Mouse (Mus musculus): ENCODE data around the gene Ipmk. TPM values are rescaled to one million over a fixed set of nuclear protein-coding genes. Genes with fewer than 3 reads are reported as not detected.

Gene Ipmk
- total and polyA plus RNA-seq, 3 experiments: 14.7 to 27.1 (median 23.8) TPM

DNA sequence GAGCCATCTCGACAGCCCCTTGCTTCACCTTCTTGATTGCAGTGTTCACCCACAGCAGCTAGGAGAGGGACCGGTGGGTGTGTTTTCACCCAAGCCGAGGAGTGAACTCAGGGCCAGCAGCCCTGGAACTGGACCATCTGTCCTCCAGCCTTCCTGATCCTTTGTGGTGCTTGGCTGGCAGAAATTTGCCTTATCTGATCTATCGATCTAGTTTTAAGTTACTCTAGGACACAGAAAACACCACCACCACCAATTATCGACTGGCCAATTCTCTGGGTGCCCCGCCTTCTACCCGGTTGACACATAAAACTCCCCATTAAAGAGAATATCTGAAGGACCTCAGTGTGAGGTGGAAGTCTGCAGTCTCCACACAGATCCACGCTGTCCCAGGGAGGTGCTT, 23.9 kb upstream of the Ipmk start:
- no peak overlapping the region for H3K4me2 ChIP-seq (ENCODE audit: insufficient read depth, low read depth, poor library complexity, severe bottlenecking)
- dilution Hi-C loops (cut with MboI; ENCODE audit: extremely low pct_ligation_motif_present, extremely low pct_unique_long_range_greater_than_20kb, low sequenced_read_pairs): no loop called here
- no peak overlapping the region for H3K9ac ChIP-seq (ENCODE audit: insufficient read depth, low read depth)
- no peaks in the 10 kb centered on the region for H3K9me3 ChIP-seq (replicated peaks; ENCODE audit: low read length)
- no peak overlapping the region for H3K4me3 ChIP-seq (replicated peaks in 1 of 3; ENCODE audit: low read depth in 2 of 3, low read length in 2 of 3, poor library complexity in 1 of 3)
- in situ Hi-C loops (cut with MboI; ENCODE audit: low pct_ligation_motif_present, low pct_unique_long_range_greater_than_20kb, low sequenced_read_pairs): loop anchor here (5.0 kb wide), 1 partner anchor 74 kb away; no protein-coding TSS in a partner anchor
- no peak for DNase-seq (ENCODE audit: extremely low read depth)
- TF ChIP-seq ZC3H11A (IDR thresholded peaks at IDR 0.05; ENCODE audit: low read depth, low read length) (no peak), MXI1 (IDR thresholded peaks at IDR 0.05; ENCODE audit: low read depth, low read length) (no peak), ZNF384 (IDR thresholded peaks at IDR 0.05; ENCODE audit: low read depth, low read length) (no peak), IRF4 (IDR thresholded peaks at IDR 0.05; ENCODE audit: low read depth, low read length) (no peak), HCFC1 (IDR thresholded peaks at IDR 0.05; ENCODE audit: low read depth, low read length) (no peak), ELF1 (IDR thresholded peaks at IDR 0.05; ENCODE audit: low read depth, low read length) (no peak), MAFK (IDR thresholded peaks at IDR 0.05; ENCODE audit: insufficient replicate concordance, low read length) (no peak), SMC3 (IDR thresholded peaks at IDR 0.05; ENCODE audit: low read depth, low read length) (no peak), UBTF (IDR thresholded peaks at IDR 0.05; ENCODE audit: low read depth, low read length) (no peak)
- H3K27me3 ChIP-seq (replicated peaks): no peaks in the 10 kb centered on the region
- H3K36me3 ChIP-seq (replicated peaks in 1 of 2; ENCODE audit: control insufficient read depth in 1 of 2, insufficient read depth in 1 of 2, low read length in 1 of 2): peaks cover 3 to 14% of the 10 kb centered on the region in 2 experiments
- no peak overlapping the region for H3K27ac ChIP-seq (ENCODE audit: insufficient read depth, low read depth)
- peaks cover 2 to 3% of the 10 kb centered on the region in 2 experiments; a peak in 1 of 4 replicates for H3K4me1 ChIP-seq (ENCODE audit: control insufficient read depth in 1 of 2, insufficient read depth in 2 of 2)
- no peaks in the 10 kb centered on the region for H3K79me2 ChIP-seq (replicated peaks; ENCODE audit: control insufficient read depth, extremely low read depth, insufficient read depth, poor library complexity, severe bottlenecking)

DNA sequence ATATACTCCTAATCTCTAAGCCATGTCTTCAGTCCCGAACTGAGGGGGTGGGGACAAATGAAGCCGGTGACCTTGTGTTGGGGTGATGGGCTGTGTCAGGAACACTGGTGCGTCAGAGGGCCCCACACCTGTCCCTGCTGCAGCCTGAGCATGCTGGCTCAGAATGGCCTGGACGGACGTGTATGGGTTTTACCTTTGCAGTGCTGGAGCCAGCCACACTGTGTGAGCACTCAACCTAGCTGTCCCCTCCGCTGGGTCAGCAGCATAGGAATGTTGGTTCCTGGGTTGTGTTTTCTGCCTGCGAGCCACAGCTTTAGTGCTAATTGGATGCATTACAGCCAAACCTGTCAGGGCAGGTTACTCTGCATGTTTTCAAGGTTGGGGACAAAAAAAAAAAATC, 21.4 kb upstream of the Ipmk start:
- Histone ChIP-seq H3K9ac (ENCODE audit: insufficient read depth, low read depth) (no peak overlapping the region), H3K9me3 (replicated peaks; ENCODE audit: low read length) (no peaks in the 10 kb centered on the region), H3K4me1 (ENCODE audit: control insufficient read depth in 1 of 2, insufficient read depth in 2 of 2) (peaks cover under 1 to 3% of the 10 kb centered on the region in 2 experiments; a peak in 1 of 4 replicates), H3K79me2 (replicated peaks; ENCODE audit: control insufficient read depth, extremely low read depth, insufficient read depth, poor library complexity, severe bottlenecking) (no peaks in the 10 kb centered on the region), H3K4me2 (ENCODE audit: insufficient read depth, low read depth, poor library complexity, severe bottlenecking) (no peak overlapping the region), H3K27ac (ENCODE audit: insufficient read depth, low read depth) (no peak overlapping the region), H3K27me3 (replicated peaks) (no peaks in the 10 kb centered on the region), H3K4me3 (replicated peaks in 1 of 3; ENCODE audit: low read depth in 2 of 3, low read length in 2 of 3, poor library complexity in 1 of 3) (no peak overlapping the region), H3K36me3 (replicated peaks in 1 of 2; ENCODE audit: control insufficient read depth in 1 of 2, insufficient read depth in 1 of 2, low read length in 1 of 2) (peaks cover 22 to 37% of the 10 kb centered on the region in 2 experiments)
- dilution Hi-C loops (cut with MboI; ENCODE audit: extremely low pct_ligation_motif_present, extremely low pct_unique_long_range_greater_than_20kb, low sequenced_read_pairs): no loop called here
- TF ChIP-seq EP300 (IDR thresholded peaks at IDR 0.05; ENCODE audit: low read length) (no peak), TCF12 (IDR thresholded peaks at IDR 0.05; ENCODE audit: low read depth, low read length) (no peak), RCOR1 (conservative IDR thresholded peaks at IDR 0.05; ENCODE audit: low read depth, low read length) (no peak), NELFE (IDR thresholded peaks at IDR 0.05; ENCODE audit: low read depth, low read length) (no peak), USF2 (conservative IDR thresholded peaks at IDR 0.05; ENCODE audit: low read depth, low read length) (no peak), UBTF (IDR thresholded peaks at IDR 0.05; ENCODE audit: low read depth, low read length) (no peak), GABPA (IDR thresholded peaks at IDR 0.05; ENCODE audit: insufficient replicate concordance, low read depth, low read length) (no peak), ZNF384 (IDR thresholded peaks at IDR 0.05; ENCODE audit: low read depth, low read length) (no peak)
- in situ Hi-C loops (cut with MboI; ENCODE audit: low pct_ligation_motif_present, low pct_unique_long_range_greater_than_20kb, low sequenced_read_pairs): no loop called here
- DNase-seq (ENCODE audit: extremely low read depth): no peak
